Mouse (Mus musculus) lung, embryonic 16.5 days (tissue): ENCODE data around the gene Zfp180. TPM values are rescaled to one million over a fixed set of nuclear protein-coding genes. Genes with fewer than 3 reads are reported as not detected.

ENCODE experiments used
- ATAC-seq: fragments of 200-750 bp; cut with Nextera tagmentation; 2 replicates; pipeline ENCODE4 v1.8.0; 2017; ENCODE audit warnings: low read depth, mild to moderate bottlenecking, moderate library complexity
- H3K27ac ChIP-seq: fragments of 300-500 bp; sonication (generic); 2 replicates; pipeline ENCODE4 v1.5.1; 2014; ENCODE audit warnings: mild to moderate bottlenecking, control low read depth, low read length
- H3K27me3 ChIP-seq: fragments of 300-500 bp; sonication (generic); 2 replicates; pipeline ENCODE4 v1.6.1; 2014; ENCODE audit warnings: low read depth, low read length, mixed read lengths; ENCODE audit not compliant: control insufficient read depth, insufficient read depth
- H3K36me3 ChIP-seq: fragments of 300-500 bp; sonication (generic); 2 replicates; pipeline ENCODE4 v1.6.1; 2014; ENCODE audit warnings: low read length; ENCODE audit not compliant: control insufficient read depth, insufficient read depth
- H3K4me1 ChIP-seq: fragments of 300-500 bp; sonication (generic); replicated peaks from 2 replicates; pipeline ENCODE4 v1.6.1; 2014; ENCODE audit warnings: low read length, mixed read lengths; ENCODE audit not compliant: control insufficient read depth, insufficient read depth
- H3K4me2 ChIP-seq: fragments of 300-500 bp; sonication (generic); 2 replicates; pipeline ENCODE4 v1.6.1; 2014; ENCODE audit warnings: low read depth, low read length, control low read depth
- H3K4me3 ChIP-seq: fragments of 300-500 bp; sonication (generic); 2 replicates; pipeline ENCODE4 v1.5.1; 2014; ENCODE audit warnings: mild to moderate bottlenecking, low read length, control low read depth
- H3K9ac ChIP-seq: fragments of 300-500 bp; sonication (generic); 2 replicates; pipeline ENCODE4 v1.6.1; 2014; ENCODE audit warnings: low read length, control low read depth
- H3K9me3 ChIP-seq: fragments of 300-500 bp; sonication (generic); 2 replicates; pipeline ENCODE4 v1.6.1; 2016; ENCODE audit warnings: low read length; ENCODE audit not compliant: control insufficient read depth
- WGBS: fragments of 180-500 bp; shearing (Covaris S2); extraction: QIAGEN DNeasy Blood & Tissue Kit; methylation state at CpG from one replicate; pipeline ENCODE4 v1.1.7; 2014; 5-methylcytosine and 5-hydroxymethylcytosine counted together
- polyA plus RNA-seq: library from polyadenylated mRNA; unstranded; fragments of >200 nt; fragmentation: Nextera tagmentation; extraction: Ambion mirVana; gene quantifications from 2 replicates; pipeline ENCODE4 v1.2.1, GENCODE M21; 2015

Gene Zfp180
- polyA plus RNA-seq, 1 experiment from 2014 or later, result 18.9 TPM

DNA sequence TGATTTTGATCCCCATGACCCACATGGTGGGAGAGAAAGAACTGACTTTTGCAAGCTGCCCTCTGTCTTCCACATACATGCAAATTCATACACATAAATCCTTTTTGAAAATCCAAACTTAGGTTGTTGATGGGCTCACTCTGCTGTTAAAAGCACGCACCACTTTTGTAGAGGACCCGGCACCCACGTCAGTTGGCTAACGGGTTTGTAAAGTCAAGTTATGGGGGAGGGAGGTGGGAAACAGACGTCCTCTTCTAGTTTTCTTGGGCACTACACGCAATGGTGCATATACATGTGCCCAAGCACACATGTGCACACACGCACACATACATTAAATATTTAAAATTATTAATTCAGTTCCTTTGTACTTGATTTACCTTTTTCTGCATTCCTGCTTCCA is 29.1 kb downstream of the Zfp180 start:
- Histone ChIP-seq H3K4me3 (no peak overlapping the region), H3K4me1 (peaks cover 2% of the 10 kb centered on the region; the same call in 1 of the 2 replicates), H3K9me3 (peaks cover 37% of the 10 kb centered on the region), H3K27ac (no peak overlapping the region), H3K4me2 (no peak overlapping the region), H3K27me3 (no peaks in the 10 kb centered on the region), H3K9ac (no peak overlapping the region), H3K36me3 (peaks cover 33% of the 10 kb centered on the region)
- ATAC-seq, result no peak
- WGBS, result 91% methylated on average over 7 of the region's 7 CpGs

DNA sequence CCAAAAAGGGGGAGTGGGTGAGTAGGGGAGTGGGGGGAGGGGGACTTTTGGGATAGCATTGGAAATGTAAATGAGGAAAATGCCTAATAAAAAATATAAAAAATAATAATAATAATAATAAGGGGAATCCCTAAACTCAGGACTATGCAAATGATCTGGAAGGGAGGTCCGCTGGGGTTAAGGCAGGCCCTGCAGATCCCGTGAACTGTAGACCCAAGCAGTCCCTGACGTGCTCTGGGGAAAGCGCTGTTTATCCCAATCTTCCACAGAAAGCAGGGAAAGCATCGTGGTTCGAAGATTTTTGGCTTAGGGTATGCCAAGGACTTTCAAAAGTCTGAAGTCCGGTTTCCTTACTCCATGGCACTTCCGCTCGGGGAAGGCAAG is 30.0 kb downstream of the Zfp180 start:
- peaks cover 28% of the 10 kb centered on the region for H3K9me3 ChIP-seq
- WGBS, result 5% methylated on average over 9 of the region's 9 CpGs
- peaks cover 2% of the 10 kb centered on the region; the same call in 1 of the 2 replicates for H3K4me1 ChIP-seq
- peaks cover 24% of the 10 kb centered on the region for H3K36me3 ChIP-seq
- peak overlapping the region; percentile 74 for H3K4me3 ChIP-seq
- peak overlapping the region; percentile 87 for H3K9ac ChIP-seq
- ATAC-seq, result peak; percentile 55
- H3K4me2 ChIP-seq, result peak overlapping the region; percentile 73
- peak overlapping the region; percentile 88 for H3K27ac ChIP-seq
- no peaks in the 10 kb centered on the region for H3K27me3 ChIP-seq

DNA sequence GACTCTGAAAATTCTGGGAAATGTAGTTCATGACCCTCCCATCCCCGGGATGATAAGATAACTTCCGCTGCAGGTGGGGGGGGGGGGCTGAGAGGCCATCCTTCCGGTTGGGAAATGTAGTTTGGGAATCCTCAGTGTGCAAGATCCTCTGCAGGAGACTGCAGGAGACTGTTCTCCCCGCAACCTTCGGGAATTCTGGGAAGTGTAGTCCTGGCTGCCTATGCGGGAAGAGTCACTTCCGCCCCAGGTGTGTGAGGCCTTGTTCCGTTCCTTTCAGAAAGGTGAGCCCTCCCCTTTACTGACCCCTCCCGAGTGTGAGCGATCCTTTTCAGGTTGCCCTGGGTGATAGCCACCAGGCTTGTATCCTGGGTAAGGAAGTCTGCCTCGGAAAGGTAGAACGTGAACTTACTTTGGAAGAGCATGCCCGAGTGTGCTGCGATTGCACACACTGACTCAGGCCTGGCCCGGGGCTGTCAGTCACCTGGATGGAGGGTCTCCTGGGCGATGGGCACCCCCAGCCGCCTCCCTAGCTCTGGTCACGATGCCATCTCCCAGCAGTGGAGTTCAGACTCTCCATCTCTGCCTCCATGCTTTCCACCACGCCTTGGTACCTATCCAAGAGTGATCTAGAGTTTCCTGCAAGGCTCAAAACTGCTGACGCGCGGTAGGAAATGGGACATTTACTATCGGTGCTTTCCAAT is 30.6 kb downstream of the Zfp180 start, which contains the start of gene Zfp112:
Zfp112 (plus strand) TSS at position 159 of the 701 bp plus-strand sequence.
- peaks cover 2% of the 10 kb centered on the region; the same call in 1 of the 2 replicates for H3K4me1 ChIP-seq
- H3K27me3 ChIP-seq, result no peaks in the 10 kb centered on the region
- H3K36me3 ChIP-seq, result peaks cover 18% of the 10 kb centered on the region
- peak within 1 kb of the TSS; percentile 88 for H3K27ac ChIP-seq
- WGBS, result under 1% methylated on average over 23 of the region's 23 CpGs
- ATAC-seq, result peak; percentile 97
- H3K4me3 ChIP-seq, result peak within 1 kb of the TSS; percentile 74
- peaks cover 23% of the 10 kb centered on the region for H3K9me3 ChIP-seq
- peak within 1 kb of the TSS; percentile 73 for H3K4me2 ChIP-seq
- peak within 1 kb of the TSS; percentile 87 for H3K9ac ChIP-seq

DNA sequence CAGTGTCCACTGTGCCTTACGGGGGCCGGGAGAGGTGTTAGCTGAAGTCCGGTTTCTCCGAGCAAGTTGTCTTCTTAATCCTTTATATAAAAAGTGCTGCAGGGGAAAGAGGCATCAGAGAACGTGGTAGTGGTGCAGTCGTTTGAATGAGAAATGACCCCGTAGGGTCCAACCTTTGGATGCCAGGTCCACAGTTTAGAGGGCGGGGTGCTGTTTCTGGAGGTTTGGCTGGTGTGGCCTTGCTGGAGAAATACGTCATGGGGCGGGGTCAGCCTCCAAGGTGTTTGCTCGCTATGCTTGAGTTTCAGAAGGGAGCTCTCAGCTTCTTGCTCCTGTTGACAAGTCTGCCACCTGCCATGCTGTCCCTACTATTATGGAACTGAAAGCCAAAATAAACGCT is 31.3 kb downstream of the Zfp180 start:
- ATAC-seq, result peak; percentile 45
- H3K4me3 ChIP-seq, result peak overlapping the region; percentile 74
- WGBS, result 11% methylated on average over 12 of the region's 12 CpGs
- peaks cover 17% of the 10 kb centered on the region for H3K9me3 ChIP-seq
- peaks cover 2% of the 10 kb centered on the region; the same call in 1 of the 2 replicates for H3K4me1 ChIP-seq
- peak overlapping the region; percentile 88 for H3K27ac ChIP-seq
- H3K9ac ChIP-seq, result peak overlapping the region; percentile 87
- no peaks in the 10 kb centered on the region for H3K27me3 ChIP-seq
- peak overlapping the region; percentile 73 for H3K4me2 ChIP-seq
- peaks cover 12% of the 10 kb centered on the region for H3K36me3 ChIP-seq

DNA sequence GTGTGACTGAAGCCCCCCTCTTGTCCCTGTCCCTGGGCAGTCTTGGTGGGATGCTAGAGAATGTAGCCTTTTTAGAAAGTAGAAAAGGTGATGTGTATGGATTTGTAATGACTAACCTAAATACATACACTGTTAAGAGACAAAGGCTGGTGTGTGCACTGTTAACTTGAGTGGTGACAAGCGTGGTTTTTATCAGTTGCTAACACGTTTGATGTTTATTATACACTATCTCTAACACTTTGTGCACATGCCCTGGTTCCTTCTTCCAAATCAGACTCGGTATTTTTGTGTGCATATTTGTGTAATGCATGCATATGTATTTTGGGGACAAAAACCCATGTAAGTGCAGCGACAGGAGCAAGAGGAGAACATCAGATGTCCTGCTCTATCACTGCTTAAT is 34.9 kb downstream of the Zfp180 start:
- Histone ChIP-seq H3K4me1 (peaks cover 2% of the 10 kb centered on the region; the same call in 1 of the 2 replicates), H3K27me3 (no peaks in the 10 kb centered on the region), H3K27ac (no peak overlapping the region), H3K4me3 (no peak overlapping the region), H3K9me3 (no peaks in the 10 kb centered on the region), H3K9ac (no peak overlapping the region), H3K4me2 (no peak overlapping the region), H3K36me3 (no peaks in the 10 kb centered on the region)
- WGBS, result 59% methylated on average over 4 of the region's 4 CpGs
- ATAC-seq, result no peak

DNA sequence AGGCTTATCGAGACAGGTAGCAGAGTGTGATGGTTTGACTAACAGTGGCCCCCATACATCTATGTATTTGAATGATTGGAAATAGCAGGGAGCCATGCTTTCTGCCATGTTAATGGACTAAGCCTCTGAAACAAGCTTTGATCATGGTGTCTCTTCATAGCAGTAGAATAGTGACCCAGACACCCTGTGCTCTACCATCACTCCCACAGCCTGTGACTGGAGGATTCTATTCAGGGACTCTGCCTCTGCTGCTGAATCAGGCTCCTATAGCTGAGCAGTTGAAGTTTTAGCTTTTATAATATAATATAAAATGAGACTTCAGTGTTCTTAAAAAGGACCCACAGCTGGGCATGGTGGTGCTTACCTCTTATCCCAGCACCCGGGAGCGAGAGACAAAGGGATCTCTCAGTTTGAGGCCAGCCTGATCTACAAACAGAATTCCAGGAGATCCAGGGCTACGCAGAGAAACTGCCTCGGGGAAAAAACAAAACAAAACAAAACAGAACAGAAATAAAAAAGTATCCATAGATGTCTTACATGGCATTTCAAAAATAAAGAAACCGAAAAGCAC is 51.8 kb downstream of the Zfp180 start:
- H3K9me3 ChIP-seq, result no peaks in the 10 kb centered on the region
- peaks cover 11% of the 10 kb centered on the region for H3K4me1 ChIP-seq
- ATAC-seq, result peak; percentile 29; the same call in 1 of the 2 replicates
- peak overlapping the region; percentile 31; the same call in 1 of the 2 replicates for H3K27ac ChIP-seq
- peak overlapping the region; percentile 91 for H3K4me2 ChIP-seq
- peaks cover 15% of the 10 kb centered on the region for H3K36me3 ChIP-seq
- 19% methylated on average over 6 of the region's 6 CpGs for WGBS
- peak overlapping the region; percentile 87 for H3K4me3 ChIP-seq
- peak overlapping the region; percentile 85 for H3K9ac ChIP-seq
- no peaks in the 10 kb centered on the region for H3K27me3 ChIP-seq

DNA sequence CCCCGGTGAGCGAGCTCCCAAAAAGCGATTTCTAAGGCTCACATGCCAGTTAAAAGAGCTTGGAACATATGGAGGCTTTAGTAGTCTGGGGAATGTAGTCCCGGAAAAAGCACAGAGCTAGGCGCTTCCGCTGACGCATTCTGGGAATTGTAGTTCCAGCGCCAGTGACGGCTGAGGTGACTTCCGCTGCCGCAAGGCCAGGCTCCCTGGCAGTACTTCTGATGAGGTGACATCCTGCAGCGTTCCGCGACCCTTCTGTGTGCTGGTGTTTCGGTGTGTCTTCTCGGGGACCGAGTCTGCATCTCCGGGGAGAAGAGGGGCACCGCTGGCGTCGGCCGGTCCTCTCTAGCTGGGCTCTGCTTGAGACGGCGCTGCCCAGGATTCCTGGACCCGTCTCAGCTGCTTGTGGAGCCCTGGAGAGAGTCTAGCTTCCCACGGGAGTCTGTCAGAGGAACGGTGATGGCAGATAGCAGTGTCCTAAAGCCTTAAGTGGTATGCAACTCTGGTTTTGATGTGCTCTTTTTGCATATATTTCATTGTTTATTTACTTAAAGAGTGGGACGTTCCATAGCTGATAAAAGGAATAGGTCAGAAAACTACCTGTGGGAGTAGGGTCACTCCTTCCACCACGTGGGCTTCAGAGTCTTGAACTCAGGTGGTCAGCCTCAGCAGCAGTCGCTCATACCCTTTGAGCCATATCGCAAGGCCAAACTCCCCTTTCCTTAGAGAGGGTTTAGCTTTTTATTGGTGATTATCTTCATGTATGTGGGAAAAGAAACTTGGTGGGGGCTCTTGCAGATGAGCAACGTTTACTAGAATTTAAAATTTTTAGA is 52.5 kb downstream of the Zfp180 start, which contains the start of gene Zfp235:
Zfp235 (plus strand) TSS at position 174 of the 833 bp plus-strand sequence.
- Histone ChIP-seq H3K9ac (peak within 1 kb of the TSS; percentile 85), H3K4me2 (peak within 1 kb of the TSS; percentile 91), H3K27me3 (no peaks in the 10 kb centered on the region), H3K27ac (peak within 1 kb of the TSS; percentile 36; the same call in 1 of the 2 replicates), H3K4me1 (peaks cover 11% of the 10 kb centered on the region), H3K4me3 (peak within 1 kb of the TSS; percentile 87), H3K9me3 (no peaks in the 10 kb centered on the region), H3K36me3 (peaks cover 20% of the 10 kb centered on the region)
- ATAC-seq, result peak; percentile 96
- WGBS, result 2% methylated on average over 32 of the region's 32 CpGs

DNA sequence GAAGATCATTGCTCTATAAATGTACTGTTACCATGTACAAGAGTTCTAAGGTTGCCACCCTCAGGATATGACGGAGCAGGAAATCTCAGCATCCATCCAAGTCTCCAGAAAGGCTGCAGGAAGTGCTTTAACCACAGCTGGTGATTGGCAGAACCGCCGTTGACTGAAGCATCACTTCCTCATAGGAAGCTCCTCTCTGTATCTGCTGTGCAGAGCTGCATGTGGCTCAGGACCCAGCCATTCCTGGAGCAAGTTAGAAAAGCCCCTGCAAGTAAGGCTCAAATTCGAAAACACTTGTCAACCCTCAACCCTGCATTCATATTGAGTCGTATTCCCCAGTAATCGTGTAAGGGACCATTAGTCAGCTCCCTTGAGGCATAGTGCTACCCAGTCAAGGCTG is 60.8 kb downstream of the Zfp180 start:
- H3K4me3 ChIP-seq, result no peak overlapping the region
- no peak overlapping the region for H3K4me2 ChIP-seq
- ATAC-seq, result no peak
- no peaks in the 10 kb centered on the region for H3K4me1 ChIP-seq
- peaks cover 43% of the 10 kb centered on the region for H3K36me3 ChIP-seq
- no peak overlapping the region for H3K9ac ChIP-seq
- H3K27ac ChIP-seq, result no peak overlapping the region
- H3K9me3 ChIP-seq, result no peaks in the 10 kb centered on the region; the same call in 1 of the 2 replicates
- no peaks in the 10 kb centered on the region for H3K27me3 ChIP-seq
- 90% methylated on average over 6 of the region's 6 CpGs for WGBS

DNA sequence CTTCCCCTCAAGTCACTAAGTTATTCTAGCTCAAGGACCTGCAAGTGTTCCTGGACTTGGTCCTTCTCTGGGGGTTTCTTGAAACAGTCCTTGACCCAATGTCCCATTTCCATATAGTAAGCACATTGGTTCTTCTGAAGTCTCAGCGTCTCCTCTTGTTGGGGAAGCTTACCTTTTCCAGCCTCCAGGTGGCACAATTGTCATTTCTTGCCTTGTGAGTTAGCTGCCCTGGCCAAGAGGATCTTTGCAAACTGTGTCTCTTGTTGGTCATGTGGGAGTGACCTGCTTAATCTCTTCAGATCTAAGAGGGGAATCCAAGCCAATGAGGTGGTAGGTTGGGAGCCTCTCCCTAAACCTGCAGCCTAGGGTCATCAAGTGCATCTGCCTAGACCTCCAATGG is 71.5 kb downstream of the Zfp180 start:
- no peaks in the 10 kb centered on the region for H3K36me3 ChIP-seq
- H3K27me3 ChIP-seq, result no peaks in the 10 kb centered on the region
- ATAC-seq, result no peak
- H3K4me2 ChIP-seq, result no peak overlapping the region
- no peak overlapping the region for H3K27ac ChIP-seq
- no peak overlapping the region for H3K9ac ChIP-seq
- no peaks in the 10 kb centered on the region for H3K9me3 ChIP-seq
- H3K4me3 ChIP-seq, result no peak overlapping the region
- H3K4me1 ChIP-seq, result no peaks in the 10 kb centered on the region
- WGBS, result 10% methylated on average over 1 of the region's 1 CpGs
